Mouse (Mus musculus) kidney, adult 2 months (tissue): ENCODE results near the gene Pidd1.

Experiments used
- CTCF ChIP-seq: fragments of 200-500 bp; conservative IDR thresholded peaks from 2 replicates; pipeline ENCODE4 v1.5.1; 2011; ENCODE audit warnings: low read depth, mild to moderate bottlenecking, control low read depth, low read length, moderate library complexity, mixed read lengths; ENCODE audit not compliant: insufficient read depth, insufficient read length
- POLR2A ChIP-seq: fragments of 200-500 bp; IDR thresholded peaks from one replicate; pipeline ENCODE4 v1.6.1; 2011; ENCODE audit warnings: low read depth, low read length, control low read depth

- TF ChIP-seq POLR2A (no peak), CTCF (no peak)
Observed at GRCm38 (mm10) chr7:141458661-141459060, 14.8 kb upstream of the Pidd1 start.
